Mouse (Mus musculus): ENCODE results near the gene Il1r2. TPM values are rescaled to one million over a fixed set of nuclear protein-coding genes. Genes with fewer than 3 reads are reported as not detected.

Il1r2 gene
- polyA plus RNA-seq, 1 experiment from 2014 or later, result 0.41 TPM

DNA sequence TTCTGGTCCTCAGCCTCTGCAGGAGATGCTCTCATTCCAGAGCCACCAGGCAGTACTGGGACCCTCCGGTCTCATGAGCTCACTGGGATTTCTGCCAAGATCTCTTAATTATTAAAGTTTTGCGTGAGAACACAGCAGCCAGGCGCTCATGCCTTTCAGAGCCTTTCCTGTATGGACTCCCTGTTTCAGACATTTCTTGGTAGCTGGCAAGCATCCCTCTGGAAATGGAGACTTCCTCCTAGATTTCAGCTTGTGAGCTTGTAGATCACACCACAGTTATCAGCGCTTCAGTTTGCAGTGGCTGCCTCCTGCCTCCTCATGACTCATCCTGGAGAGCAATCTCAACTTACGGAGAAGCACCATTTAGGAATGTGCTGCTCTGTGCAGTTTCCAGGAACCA is 98.0 kb downstream of the Il1r2 start:
- 92% methylated on average over 5 of the region's 5 CpGs for WGBS

DNA sequence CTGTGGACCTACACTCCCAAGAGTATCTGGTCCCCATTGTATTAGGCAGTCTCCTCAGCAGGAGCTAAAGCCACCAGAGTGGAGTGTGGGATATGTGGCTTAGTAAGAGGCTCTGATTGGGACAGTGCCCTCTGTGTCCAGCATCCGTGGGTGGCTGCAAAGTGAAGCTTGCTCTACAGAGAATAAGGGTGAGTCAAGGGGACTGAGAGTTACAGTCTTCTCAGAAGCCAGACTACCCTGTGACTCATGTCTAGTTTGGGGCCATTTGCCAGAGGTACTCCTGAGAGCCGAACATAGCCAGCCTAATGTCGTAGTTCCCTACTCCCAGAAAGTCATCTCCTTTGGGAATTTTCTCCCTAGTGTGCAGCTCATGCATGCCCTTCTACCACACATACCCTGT is 100.3 kb downstream of the Il1r2 start:
- Histone ChIP-seq H3K36me3 (no peaks in the 10 kb centered on the region), H3K27ac (no peak overlapping the region), H3K4me1 (no peaks in the 10 kb centered on the region), H3K27me3 (ENCODE audit: low read depth, poor library complexity, severe bottlenecking) (no peaks in the 10 kb centered on the region), H3K4me3 (no peak overlapping the region), H3K9me3 (replicated peaks) (no peaks in the 10 kb centered on the region)
- WGBS, result 88% methylated on average over 3 of the region's 3 CpGs
- DNase-seq (ENCODE audit: low spot score), result no peak

More for the DNA sequence above, 98.0 kb downstream of the Il1r2 start:
- no peak overlapping the region for H3K4me3 ChIP-seq
- H3K9me3 ChIP-seq (replicated peaks), result no peaks in the 10 kb centered on the region
- H3K4me1 ChIP-seq, result no peaks in the 10 kb centered on the region
- no peak for DNase-seq (ENCODE audit: low spot score)
- no peaks in the 10 kb centered on the region for H3K36me3 ChIP-seq
- H3K27me3 ChIP-seq (ENCODE audit: low read depth, poor library complexity, severe bottlenecking), result no peaks in the 10 kb centered on the region
- no peak overlapping the region for H3K27ac ChIP-seq

Other genes starting within 250 kb of the Il1r2 start
- 33.8 and 45.4 TPM in 2 replicates for gene Map4k4, start 173.2 kb upstream of the Il1r2 start, polyA plus RNA-seq (2016; fragmentation: Nextera tagmentation; extraction: Ambion mirVana)
- gene Il1r1, start 151.0 kb downstream of the Il1r2 start, polyA plus RNA-seq (2016; fragmentation: Nextera tagmentation; extraction: Ambion mirVana), result 0.51 and 0.60 TPM in 2 replicates

Data from limb, embryonic 10.5 days (tissue).